Mouse (Mus musculus) T-helper 17 cell (primary cell): ENCODE results near the gene Gm20388.

Experiments
- in situ Hi-C, 2 experiments: fragments of 300-600 bp; cut with MboI, MseI; formaldehyde crosslinking; loops; 1 replicate in 1 of 2; 2 replicates in 1 of 2; pipeline ENCODE4 v1.15.1; 2025; ENCODE audit warnings: high pct_unique_total_duplicates in 2 of 2

Gm20388 gene

DNA sequence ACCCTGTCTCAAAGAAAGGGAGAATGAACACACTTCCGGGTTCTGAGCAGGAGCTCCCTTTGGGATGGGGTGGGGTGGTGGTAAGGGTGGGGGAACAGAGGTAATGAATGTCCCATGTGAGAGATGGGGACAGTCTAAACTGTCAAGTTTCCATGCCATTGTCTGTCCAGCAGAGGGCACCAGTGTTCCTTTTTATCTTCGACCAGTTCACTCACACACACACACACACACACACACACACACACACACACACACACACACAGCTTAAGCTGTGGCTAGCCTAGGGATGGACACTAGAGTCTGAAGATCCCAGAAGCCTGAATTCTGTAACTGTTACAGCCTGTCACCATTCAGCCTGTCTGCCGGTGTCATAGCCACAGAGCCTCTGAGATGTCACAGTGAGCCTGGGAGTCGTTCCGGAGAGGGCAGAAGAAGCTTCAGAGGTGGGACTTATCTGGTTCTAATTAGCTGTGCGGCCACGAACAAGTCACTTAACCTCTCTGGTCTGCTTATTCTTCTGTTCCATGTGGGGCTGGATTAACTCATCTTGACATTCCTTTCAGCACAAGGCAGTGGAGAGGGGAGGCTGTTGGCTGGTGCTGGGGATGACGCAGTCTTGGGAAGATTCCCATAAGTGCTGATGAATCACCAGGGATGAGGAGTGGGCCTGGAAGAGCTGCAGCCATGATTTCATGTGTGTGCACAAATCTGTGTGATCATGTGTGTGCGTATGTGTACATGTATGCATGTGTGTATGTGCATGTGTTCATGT, 910.9 kb downstream of the Gm20388 start:
- in situ Hi-C loops, result no loop called here

DNA sequence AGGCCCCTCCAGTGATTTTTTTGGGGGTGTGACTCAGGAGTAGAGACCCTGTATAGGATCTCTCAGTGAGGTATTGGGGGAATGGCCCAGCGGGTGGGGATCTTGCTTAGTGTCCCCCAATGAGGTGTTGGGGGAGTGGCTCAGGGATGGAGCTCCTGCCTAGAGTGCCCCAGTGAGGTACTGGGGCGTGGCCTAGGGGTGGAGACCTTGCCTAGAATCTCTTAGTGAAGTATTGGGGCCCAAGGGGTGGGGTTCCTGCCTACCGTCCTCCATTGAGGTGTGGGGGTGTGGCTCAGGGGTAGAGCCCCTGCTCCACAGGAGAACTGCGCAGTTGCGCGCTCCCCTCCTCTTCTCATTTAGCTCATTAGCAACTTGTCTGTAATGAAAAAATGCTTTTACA, 912.7 kb downstream of the Gm20388 start:
- in situ Hi-C loops, result no loop called here

DNA sequence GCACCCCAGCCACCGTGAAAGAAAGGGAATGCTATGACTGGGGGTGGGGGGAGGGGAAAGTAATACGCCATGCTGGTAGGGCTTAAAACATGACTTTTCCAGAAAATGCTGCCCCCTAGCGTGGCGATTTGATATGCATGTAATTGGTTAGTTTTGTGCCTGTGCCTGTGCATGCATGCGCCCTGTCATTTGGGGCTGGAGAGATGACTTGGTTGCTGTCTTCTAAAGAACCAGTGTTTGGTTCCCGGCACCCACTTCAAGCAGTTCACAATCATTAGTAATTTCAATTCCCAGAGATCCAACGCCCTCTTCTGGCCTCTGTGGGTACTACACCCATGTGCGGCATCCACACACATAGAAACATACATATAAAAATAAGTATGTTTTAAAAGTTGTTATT, 913.2 kb downstream of the Gm20388 start:
- in situ Hi-C loops, result no loop called here

DNA sequence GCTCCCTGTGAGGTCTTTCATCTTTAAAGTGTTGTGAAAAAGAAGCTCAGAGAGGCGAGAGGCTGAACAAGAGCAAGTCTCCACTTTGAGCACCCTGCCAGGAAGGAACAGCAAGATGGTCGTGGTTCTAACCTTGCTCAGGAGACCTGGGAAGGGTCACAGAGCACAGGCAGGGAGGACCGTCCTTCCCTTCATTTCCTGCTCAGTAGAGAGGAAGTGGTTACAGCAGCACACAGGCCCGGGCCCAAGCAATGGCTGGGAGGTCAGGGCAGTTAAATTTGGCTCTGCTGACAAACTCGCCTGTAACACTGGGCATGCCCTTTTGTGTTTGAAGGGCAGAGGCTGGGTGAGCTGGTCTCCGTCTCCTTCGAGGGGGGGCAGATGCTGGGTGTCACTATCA, 914.0 kb downstream of the Gm20388 start:
- in situ Hi-C loops, result loop anchor here in 1 of 2 experiments (5.0 kb wide), 1 partner anchor 253 kb away; no protein-coding TSS in a partner anchor

DNA sequence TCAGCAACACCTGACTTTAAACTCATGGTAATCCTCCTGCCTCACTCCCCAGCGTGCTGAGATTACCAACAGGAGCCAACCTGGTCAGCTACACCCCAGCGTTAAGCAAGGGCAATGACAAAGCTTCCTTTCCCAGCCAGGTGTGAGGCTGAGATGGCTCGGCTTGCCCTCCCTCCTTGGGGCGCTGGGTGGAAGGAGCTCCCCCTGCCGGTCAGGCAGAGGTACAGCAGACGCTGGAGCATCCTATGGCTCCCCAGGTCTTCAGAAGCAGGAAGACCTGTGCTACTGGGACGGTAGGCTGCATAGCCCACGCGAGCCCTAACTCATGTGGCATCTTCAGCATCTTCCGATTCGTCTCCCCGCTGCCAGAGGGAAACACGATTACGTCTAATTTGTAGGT, 917.6 kb downstream of the Gm20388 start:
- in situ Hi-C loops, result loop anchor here in 1 of 2 experiments (5.0 kb wide), 1 partner anchor 249 kb away; no protein-coding TSS in a partner anchor

DNA sequence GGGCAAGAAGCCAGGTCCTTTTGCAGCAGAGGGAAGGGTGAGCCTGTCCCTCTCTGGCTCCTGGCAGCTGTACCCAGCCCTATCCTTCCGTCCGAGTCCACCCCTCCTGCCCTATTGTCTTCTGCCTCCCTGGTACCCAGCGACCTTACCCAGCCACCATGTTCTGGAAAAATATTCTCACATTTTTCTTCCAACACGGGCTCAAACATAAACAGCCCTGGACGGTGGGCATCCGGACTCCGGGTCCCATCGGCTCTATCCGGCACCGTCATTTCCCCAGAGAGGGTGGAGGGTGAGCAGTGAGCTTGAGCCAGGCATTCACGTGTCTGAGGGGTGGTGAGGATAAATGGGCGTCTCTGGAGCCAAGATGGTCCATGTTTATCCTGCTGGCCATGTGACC, 920.0 kb downstream of the Gm20388 start:
- in situ Hi-C loops, result no loop called here

DNA sequence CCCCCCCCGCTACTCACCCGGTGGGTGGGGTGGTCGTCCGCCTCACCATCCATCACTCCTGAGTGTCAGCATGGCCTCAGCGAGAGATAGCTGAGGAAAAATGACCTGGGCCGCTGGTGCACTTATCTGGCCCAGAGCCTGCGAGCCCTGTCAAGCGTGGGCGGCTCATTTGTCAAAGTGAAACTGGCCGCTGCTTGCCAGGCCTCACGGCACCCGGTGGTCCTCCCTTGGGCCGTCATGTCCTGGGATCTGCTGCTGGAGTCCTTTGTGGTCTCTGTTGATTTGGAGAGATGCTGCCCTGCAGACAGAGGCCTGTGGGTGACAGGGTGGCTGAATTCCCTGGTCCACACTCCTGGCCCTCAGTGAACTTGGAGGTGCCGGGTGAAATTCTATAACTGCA, 921.4 kb downstream of the Gm20388 start:
- in situ Hi-C loops, result no loop called here

DNA sequence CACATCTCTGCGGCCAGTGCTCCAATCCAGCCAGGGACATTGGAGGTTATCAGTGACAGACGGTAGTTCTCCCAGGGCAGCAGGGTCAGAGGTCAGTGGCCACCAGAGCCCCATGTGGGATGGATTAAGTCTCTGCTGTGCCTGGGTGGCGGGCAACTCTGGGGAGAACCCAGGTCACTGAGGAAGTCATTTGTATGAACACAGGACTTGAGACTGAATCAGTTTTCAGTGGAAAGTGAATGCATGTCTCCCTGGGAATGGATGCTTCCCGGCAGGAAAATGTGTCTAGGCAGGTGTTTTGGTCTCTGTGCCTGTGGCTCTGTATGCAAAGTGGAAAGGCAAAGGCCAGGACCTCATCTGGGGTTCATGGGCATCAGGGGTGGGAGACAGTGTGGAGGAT, 922.6 kb downstream of the Gm20388 start:
- in situ Hi-C loops, result no loop called here

DNA sequence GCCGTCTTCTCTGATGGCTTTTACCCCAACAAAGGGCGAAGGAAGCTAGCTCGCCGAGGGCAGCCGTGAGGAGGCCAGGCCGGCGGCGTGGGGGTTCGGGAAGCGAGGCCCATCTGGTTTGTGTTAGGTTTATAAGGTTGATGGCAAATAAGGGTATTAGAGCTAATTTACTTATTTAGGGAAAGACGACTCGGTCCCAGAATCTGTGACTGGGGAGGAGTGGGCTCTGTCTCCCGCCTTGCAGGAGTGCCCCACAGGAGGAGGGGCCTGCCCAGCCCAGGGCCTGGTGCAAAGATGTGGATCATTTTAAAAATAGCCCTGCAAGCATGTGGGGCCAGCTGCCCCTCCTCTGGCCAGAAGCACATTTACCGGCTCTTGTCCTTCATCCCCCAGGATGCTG, 928.4 kb downstream of the Gm20388 start:
- in situ Hi-C loops, result no loop called here

DNA sequence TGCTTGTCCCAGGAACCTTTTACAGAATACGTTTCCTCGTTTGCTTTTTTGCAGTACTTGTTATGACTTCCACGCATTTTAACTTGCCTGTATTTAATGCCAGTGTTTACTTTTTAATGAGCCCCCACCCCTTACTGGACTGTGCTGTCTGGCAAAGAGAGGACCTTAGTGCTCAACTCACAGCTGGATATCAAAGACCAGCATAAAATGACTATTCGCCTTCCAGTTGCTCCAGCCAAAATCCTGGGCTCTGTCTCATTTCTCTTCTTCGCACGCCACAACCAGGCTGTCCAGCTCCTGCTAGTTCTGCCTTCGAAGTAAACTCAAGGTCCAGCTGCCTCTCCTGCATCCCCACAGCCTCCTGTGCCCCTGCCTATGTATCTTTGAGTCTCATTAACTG, 932.4 kb downstream of the Gm20388 start:
- in situ Hi-C loops, result no loop called here

DNA sequence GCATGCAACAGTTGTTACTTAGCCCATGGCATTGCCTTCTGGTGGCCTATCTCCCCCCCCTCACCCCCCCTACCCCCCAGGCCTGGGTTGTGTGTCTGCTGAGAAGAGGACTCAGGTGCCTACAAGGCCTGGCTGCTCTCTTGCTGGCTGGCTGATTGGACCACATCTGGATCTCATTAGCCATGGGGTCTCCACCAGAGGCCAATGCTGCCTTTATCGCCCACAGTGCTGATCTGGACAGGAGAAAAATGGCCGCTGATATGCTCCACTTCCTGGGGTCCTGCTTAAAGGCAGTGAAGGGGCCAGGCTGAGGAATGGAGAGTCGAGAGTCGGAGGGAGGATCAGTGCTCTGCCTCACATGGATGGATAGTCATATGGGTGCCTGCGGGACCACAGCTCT, 935.4 kb downstream of the Gm20388 start:
- in situ Hi-C loops, result no loop called here

DNA sequence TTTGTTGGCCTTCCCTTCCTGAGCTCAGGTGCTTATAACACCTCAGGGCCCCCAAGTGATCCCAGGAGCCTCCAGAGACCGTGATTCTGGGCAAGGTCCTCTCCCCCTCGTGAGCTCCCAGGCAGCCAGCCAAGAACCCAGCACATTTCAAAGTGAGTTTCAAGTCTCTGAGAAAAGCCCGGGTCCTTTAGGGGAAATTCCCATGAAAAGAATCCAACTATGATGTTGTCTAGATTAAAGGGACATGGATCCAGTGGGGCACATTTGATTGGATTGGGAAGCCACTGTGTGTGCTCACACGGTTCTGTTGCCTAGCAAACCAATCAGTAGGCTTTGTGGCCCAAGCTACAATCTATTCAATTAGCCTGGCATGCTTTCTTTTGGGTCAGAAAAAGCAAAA, 936.6 kb downstream of the Gm20388 start:
- in situ Hi-C loops, result no loop called here

DNA sequence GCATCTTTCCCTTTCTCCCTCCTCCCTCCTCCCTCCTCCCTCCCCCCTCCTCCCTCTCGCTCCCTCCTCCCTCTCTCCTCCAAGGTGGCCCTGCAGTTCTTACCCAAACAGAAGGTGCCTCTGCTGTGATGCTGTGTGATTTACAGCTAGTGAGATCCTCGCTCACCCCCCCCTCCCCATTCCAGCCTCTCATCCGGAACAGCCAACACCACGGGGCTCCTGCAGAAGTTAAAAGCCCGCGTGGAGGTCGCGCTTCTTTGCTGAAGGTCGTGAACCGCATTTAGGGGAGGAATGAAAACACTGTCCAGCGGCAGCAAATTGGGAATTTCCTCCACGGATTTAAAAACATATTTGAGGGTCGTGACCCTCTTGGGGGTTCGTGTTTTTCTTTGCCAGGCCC, 937.1 kb downstream of the Gm20388 start:
- in situ Hi-C loops, result no loop called here

DNA sequence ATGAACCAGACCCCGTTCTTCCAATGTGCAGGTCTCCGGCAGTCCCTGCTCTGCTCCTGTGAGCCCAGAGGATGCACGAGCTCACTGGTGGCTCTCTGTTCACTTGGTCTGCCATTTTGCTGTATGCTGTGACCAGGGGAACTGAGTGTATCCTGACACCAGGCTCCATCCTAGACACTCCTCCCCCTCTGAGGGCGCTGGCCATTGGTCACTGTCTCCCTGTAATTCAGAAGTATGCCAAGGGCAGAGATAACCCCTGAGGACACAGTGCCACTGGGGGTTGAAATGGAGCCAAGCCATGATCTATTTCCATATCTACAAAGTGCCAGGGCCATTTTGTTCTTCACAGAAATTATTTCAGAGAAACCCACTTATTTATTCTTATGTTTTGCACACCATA, 937.8 kb downstream of the Gm20388 start:
- in situ Hi-C loops, result no loop called here

DNA sequence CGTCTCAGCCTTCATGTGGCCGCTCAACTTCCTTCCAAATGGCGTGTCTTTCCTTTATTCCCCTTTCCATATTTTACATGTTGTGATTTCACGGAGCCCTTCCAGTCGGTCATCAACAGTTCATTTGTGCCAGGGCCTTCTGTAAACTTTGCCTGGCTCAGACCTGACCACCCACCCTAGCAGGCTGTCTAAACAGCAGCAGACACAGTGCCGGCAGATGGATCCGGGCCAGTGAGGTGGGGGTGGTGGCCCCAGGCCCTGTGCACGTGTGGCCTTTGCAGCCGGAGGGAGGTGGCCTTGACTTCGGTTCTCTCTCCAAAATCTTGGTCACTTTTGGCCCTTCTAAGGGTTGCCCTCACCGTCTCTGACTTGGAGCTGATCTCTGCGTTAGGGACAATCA, 940.8 kb downstream of the Gm20388 start:
- in situ Hi-C loops, result no loop called here

DNA sequence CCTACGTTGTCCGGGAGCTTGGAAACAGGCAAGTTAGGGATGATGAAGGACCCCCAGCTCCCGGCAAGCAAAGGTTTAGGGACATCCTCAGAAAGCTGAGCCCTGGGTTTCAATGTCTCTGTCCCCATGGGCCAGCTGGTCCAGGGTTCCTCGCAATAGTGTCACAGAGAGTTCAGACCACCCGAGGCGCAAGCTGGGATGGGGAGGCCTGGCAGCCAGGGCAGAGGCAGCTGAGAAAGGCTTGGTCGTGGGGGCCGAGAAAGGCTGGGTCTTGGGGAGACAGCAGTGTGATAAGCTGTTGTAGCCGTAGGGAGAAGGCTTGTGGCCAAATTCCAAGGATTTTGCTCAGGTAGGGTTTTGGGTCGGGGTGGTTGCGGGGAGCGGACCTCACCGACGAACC, 949.2 kb downstream of the Gm20388 start:
- in situ Hi-C loops, result no loop called here

DNA sequence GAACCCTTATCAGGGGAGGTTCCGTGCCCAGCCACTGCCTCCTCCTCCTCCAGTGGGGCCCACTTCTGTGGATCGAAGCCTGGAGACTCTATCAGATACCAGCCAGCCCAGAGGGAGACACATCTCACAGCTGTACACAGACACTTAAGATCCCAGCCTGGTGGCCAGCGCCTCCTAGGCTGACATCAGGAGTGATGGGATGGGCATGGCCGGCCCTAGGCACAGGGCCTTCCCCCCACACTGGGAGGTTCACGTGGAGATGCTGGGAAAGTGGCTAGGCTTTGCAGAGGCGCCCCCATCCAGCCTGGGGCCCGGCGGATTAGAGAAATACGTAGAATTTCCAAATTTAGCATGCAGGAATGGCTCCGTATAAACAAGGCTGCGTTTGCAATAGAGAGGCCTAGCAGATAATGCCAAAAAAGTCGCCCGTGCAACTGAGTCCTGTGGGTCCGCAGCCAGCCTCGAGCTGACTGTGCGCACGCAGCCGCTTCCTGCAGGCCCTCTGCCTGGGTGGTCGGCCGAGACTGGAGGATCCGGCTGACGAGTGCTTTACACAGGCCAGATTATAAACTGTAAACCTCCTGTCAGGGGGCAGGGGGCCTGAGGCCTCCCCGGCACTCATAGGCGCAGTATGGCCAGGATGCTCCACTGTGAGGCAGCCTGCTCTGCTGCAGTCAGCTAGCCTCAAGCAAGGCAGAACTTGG, 949.9 kb downstream of the Gm20388 start:
- in situ Hi-C loops, result no loop called here

DNA sequence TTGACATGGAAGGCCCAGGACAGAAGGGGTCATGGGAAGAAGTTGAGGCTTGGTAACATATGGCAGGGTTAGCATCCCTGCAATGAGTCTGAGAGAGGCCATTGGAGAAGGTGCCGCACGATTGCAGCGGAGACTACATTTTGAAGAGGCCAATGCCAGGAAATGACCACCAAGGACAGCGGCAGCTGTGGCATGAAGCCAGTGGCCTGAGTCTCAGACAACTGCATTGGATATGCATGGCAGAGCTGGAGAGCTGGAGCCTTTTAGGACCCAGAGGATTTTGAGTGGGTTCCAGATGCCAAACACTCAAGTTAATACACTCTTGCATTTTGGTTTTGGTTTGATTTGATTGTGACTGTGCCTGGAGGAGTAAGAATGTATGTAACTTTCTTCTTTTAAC, 953.0 kb downstream of the Gm20388 start:
- in situ Hi-C loops, result no loop called here

DNA sequence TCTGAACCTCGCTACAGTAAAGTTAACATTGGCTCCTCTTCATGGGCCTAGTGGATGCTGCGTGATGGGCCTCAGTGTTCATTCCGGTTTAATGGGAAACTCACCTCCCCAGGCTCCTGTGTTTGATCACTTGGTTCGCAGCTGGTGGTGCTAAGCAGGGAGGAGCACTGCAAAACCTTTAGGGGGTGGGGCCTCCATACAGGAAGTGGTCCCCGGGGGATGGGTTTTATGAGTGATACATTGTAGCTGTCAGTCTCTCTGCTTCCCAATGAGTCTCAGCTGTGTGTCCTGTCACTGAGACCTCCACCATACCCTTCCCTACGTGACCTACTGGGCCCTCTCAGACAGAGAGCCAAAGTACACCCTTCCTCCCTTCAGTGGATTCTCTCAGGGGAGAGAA, 956.7 kb downstream of the Gm20388 start:
- in situ Hi-C loops, result no loop called here

DNA sequence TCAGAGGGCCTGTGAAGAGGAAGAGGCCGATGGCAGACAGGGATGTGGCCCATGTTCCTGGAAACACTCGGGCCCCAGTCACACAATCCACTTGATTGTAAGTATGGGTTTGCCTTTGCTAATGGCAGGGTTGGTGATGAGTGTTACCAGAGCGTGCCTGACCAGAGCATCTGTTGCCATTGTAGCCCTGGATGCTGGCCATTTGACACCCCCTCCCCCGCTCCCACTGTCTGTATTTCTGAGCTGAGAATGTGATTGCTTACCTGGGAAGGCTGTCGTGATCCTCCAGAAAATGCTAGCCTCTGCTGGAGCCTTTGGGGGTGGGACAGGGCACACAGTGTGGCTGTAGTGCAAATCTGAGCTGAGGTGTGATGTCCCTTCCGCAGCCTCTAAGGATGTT, 962.0 kb downstream of the Gm20388 start:
- in situ Hi-C loops, result no loop called here

DNA sequence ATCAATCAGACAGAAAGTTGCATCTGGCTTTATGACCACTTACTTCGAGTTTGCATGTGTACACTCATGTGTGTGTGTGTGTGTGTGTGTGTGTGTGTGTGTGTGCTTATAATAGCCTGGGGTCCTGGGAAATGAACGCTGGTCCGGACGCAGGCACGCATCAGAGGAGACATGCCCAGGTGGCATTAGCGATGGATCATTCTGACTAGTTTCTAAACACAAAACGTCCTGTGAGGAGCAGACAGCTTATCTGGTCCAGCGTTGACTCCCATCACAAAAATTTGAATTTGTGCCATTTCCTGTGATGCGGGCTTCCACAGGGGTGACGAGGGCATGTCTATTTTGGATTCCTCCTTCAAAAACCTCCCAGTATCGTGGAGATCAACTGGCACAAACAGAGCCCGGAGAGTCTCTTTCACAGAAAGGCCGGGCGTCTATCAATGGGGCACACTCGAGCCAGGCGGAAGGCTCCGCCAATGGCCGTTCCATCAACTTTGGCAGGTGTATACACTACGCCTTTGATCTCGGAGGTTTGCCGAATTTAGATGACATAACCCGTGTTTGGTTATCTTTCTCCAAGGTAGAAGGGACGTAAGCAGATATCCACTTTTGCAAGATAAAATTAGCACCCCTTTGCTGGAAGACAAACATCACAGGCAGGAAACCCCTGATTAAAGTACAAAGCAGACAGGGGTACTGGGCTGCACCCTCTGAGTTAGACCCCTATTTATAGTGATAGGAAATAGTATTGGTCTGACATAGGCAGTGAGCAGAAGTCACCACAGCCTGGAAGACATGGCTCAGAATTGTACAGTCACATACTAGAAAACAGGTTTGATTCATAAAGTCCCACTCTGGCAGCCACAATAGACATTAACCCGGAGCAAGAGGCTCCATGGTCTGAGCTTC, 965.6 kb downstream of the Gm20388 start:
- in situ Hi-C loops, result no loop called here

DNA sequence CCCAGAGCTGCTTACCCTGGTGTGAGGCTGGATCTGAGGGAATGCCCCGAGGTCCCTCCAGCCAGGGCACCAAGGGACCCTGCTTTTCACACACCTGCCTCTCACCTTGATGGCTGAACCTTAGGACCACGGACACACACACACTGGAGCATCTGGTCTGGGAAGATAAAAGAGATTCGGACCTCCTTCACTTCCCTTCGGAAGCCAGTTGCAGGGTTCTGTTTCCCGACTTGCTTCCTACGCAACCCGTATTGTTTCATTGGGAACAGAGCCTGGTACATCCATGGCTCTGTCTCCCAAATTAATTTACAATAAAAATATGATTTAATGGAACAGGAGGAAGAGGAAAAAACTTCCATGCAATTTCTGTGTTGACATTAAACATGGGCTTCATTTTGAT, 966.4 kb downstream of the Gm20388 start:
- in situ Hi-C loops, result no loop called here
